Mouse (Mus musculus) B cell, adult 62 days (primary cell): ENCODE results near the gene Gm29644. TPM values are rescaled to one million over a fixed set of nuclear protein-coding genes. Genes with fewer than 3 reads are reported as not detected.

Experiments
- total RNA-seq: library from RNA; stranded (reverse); gene quantifications from 4 replicates; pipeline ENCODE4 v1.2.4, GENCODE M21; 2023

Gene Gm29644
- total RNA-seq, result not detected in 4 replicates

GRCm38 (mm10) chrY:70303187-70303586 is at the start of gene Gm29644, which contains the start of gene Gm29423:
Gene Gm29644, minus strand, starts transcription at chrY:70303343.
Gene Gm29423, minus strand, starts transcription at chrY:70303287.

GRCm38 (mm10) chrY:70273542-70273941 is 29.6 kb downstream of the Gm29644 start, which contains the start of gene Gm21118:
Gene Gm21118, minus strand, starts transcription at chrY:70273642.

Other genes with a start within 250 kb of the Gm29644 start
- not detected in 4 replicates for gene Gm21118, start 29.7 kb downstream of the Gm29644 start, total RNA-seq
- not detected in 4 replicates for gene Gm29423, start 56 bp downstream of the Gm29644 start, total RNA-seq
- not detected in 4 replicates for gene Gm20888, start 138.5 kb upstream of the Gm29644 start, total RNA-seq